ENCODE assay signal across 7 mouse cellular contexts in the genomic region with DNA sequence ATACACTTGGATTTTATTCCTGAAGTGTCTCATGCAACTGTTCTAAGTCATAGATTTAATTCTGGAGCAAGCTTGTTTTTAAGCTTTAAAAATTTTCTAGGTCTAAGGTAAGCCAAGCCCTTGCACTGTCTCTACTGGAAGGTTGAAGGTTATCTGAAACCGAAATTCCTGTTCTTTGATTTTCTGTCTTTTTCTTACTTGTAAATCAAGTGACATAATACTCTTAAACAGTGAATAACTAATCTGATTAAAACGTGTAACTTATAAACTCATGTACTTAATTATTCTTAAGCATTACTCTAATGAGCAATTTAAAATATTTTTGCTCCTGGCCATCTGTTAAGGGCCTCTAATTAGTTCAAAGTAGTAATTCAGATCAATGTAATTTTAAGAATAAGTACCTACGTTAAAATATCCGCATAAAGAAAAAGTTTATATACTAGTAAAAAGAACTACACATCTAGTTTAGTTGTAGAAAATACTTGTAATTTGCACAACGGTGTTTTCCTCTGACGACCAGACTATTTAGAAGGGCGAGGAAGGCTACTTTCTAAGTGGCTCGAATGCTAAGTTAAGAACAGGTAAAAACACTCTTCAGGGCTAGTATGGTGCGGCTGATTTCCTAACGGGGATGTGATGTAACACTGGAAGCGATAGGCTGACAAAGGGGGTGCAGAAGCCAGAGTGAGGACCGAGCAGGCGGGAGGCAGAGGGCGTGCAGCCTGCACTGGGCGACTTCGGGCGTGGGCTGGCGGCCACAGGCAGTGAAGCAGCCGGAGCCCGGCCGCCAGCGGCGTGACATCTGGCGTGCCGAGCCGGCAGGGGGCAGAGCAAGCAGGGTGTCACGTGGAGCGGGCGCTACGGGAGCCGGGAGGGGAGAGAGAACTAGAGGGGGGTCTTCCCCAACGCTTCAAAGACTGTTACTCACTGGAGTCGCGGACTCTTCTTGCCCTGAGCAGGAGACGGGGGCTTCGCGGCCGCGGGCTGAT. TPM values are rescaled to one million over a fixed set of nuclear protein-coding genes. Genes with fewer than 3 reads are reported as not detected.
DNase-seq lines count a peak whose midpoint lies in the region; ATAC-seq and TF ChIP-seq lines count a peak whose summit lies in the region.

No protein-coding gene starts in this region.

- no peaks in the 10 kb centered on the region for H3K79me2 ChIP-seq in heart, adult 2 months (replicated peaks; ENCODE audit: control insufficient read depth, insufficient read depth, low read length)

- H3K36me3 ChIP-seq in embryonic facial prominence, embryonic 12.5 days, result no peaks in the 10 kb centered on the region
- H3K36me3 ChIP-seq in heart, adult 2 months (ENCODE audit: control insufficient read depth, insufficient read depth, low read length), result peaks cover 10% of the 10 kb centered on the region
- no peaks in the 10 kb centered on the region for H3K36me3 ChIP-seq in limb, embryonic 13.5 days
- no peaks in the 10 kb centered on the region for H3K36me3 ChIP-seq in midbrain, embryonic 16.5 days (ENCODE audit: control insufficient read depth, insufficient read depth, low read length)

- 0 out of 2 replicates have a peak, but pooled peaks cover 5% of the 10 kb centered on the region for H3K4me1 ChIP-seq in embryonic facial prominence, embryonic 12.5 days
- peaks cover 4% of the 10 kb centered on the region for H3K4me1 ChIP-seq in heart, adult 2 months (ENCODE audit: control insufficient read depth, insufficient read depth, low read length)
- peaks cover 10% of the 10 kb centered on the region; the same call in 1 of the 2 replicates for H3K4me1 ChIP-seq in limb, embryonic 13.5 days
- peaks cover 15% of the 10 kb centered on the region for H3K4me1 ChIP-seq in midbrain, embryonic 16.5 days (ENCODE audit: control insufficient read depth, insufficient read depth, low read length)

- peak overlapping the region; percentile 60 for H3K4me2 ChIP-seq in embryonic facial prominence, embryonic 12.5 days (replicated peaks)
- peak overlapping the region; percentile 67 for H3K4me2 ChIP-seq in limb, embryonic 13.5 days (replicated peaks)
- peak overlapping the region; percentile 66 for H3K4me2 ChIP-seq in midbrain, embryonic 16.5 days (ENCODE audit: low read length)

- no peaks in the 10 kb centered on the region for H3K27me3 ChIP-seq in embryonic facial prominence, embryonic 12.5 days
- no peaks in the 10 kb centered on the region for H3K27me3 ChIP-seq in heart, adult 2 months (ENCODE audit: control insufficient read depth, insufficient read depth, low read length)
- no peaks in the 10 kb centered on the region for H3K27me3 ChIP-seq in limb, embryonic 13.5 days
- H3K27me3 ChIP-seq in midbrain, embryonic 16.5 days (ENCODE audit: control insufficient read depth, insufficient read depth, low read depth, low read length), result no peaks in the 10 kb centered on the region

- intact Hi-C loops in heart, adult 2 months (cut with DNase I), result loop anchor here (5.0 to 10.0 kb wide), 5 partner anchors 202 to 1800 kb away; a partner anchor contains a TSS

- peak; percentile 95 for DNase-seq in adrenal gland, postnatal 25 days
- peak; percentile 96 to 98 for DNase-seq in heart, adult 2 months
- peak; percentile 91 to 93 for DNase-seq in kidney, adult 8-10 months
- peak; percentile 91 to 95 for DNase-seq in spleen, postnatal 10 days (ENCODE audit: low spot score in 2 of 2)

- no peaks in the 10 kb centered on the region for H3K9me3 ChIP-seq in embryonic facial prominence, embryonic 12.5 days
- no peaks in the 10 kb centered on the region for H3K9me3 ChIP-seq in limb, embryonic 13.5 days
- no peaks in the 10 kb centered on the region for H3K9me3 ChIP-seq in midbrain, embryonic 16.5 days (replicated peaks; ENCODE audit: control insufficient read depth, low read length, poor library complexity, severe bottlenecking)

- TF ChIP-seq POLR2A in heart, adult 2 months (IDR thresholded peaks at IDR 0.05; ENCODE audit: insufficient read depth, low read depth, low read length), result peak; percentile 73

- peak; percentile 53 for ATAC-seq in embryonic facial prominence, embryonic 12.5 days (ENCODE audit: insufficient number of reproducible peaks, insufficient read depth, low FRiP score, low TSS enrichment)
- ATAC-seq in limb, embryonic 13.5 days (ENCODE audit: low FRiP score, low read depth), result peak; percentile 71
- ATAC-seq in midbrain, embryonic 16.5 days, result peak; percentile 67

- peak; percentile 48; the same call in 1 of the 2 replicates for TF ChIP-seq EP300 in heart, adult 2 months (IDR thresholded peaks at IDR 0.05; ENCODE audit: insufficient read depth, low read depth, low read length)

- 3% methylated on average over 26 of the region's 39 CpGs for WGBS in embryonic facial prominence, embryonic 12.5 days
- WGBS in heart, adult 2 months, result under 1% methylated on average over 39 of the region's 39 CpGs
- WGBS in limb, embryonic 13.5 days, result under 1% methylated on average over 39 of the region's 39 CpGs
- under 1% methylated on average over 39 of the region's 39 CpGs for WGBS in midbrain, embryonic 16.5 days

- peak overlapping the region; percentile 97 for H3K9ac ChIP-seq in embryonic facial prominence, embryonic 12.5 days
- H3K9ac ChIP-seq in heart, adult 2 months (ENCODE audit: low read depth, low read length), result peak overlapping the region; percentile 75
- peak overlapping the region; percentile 98 for H3K9ac ChIP-seq in limb, embryonic 13.5 days
- peak overlapping the region; percentile 97 for H3K9ac ChIP-seq in midbrain, embryonic 16.5 days (ENCODE audit: low read depth, low read length)

- peak overlapping the region; percentile 86 for H3K4me3 ChIP-seq in embryonic facial prominence, embryonic 12.5 days
- H3K4me3 ChIP-seq in heart, adult 2 months, result peak overlapping the region; percentile 83
- peak overlapping the region; percentile 92 for H3K4me3 ChIP-seq in limb, embryonic 13.5 days
- H3K4me3 ChIP-seq in midbrain, embryonic 16.5 days (ENCODE audit: low read depth, low read length), result peak overlapping the region; percentile 95

- TF ChIP-seq CTCF in heart, adult 2 months (IDR thresholded peaks at IDR 0.05), result peak; percentile 94

- peak overlapping the region; percentile 99 for H3K27ac ChIP-seq in embryonic facial prominence, embryonic 12.5 days
- H3K27ac ChIP-seq in heart, adult 2 months, result peak overlapping the region; percentile 95
- peak overlapping the region; percentile 100 for H3K27ac ChIP-seq in limb, embryonic 13.5 days
- H3K27ac ChIP-seq in midbrain, embryonic 16.5 days (ENCODE audit: low read length), result peak overlapping the region; percentile 98

RNA-seq across cellular contexts. Expression of a gene that starts 1.6 kb away (rescaled TPM):
- total RNA-seq in adrenal gland, postnatal 25 days (2021), result 83.3 and 85.7 TPM in 2 replicates
- 17.0 and 18.5 TPM in 2 replicates for polyA plus RNA-seq in embryonic facial prominence, embryonic 12.5 days (2016; fragmentation: Nextera tagmentation; extraction: Ambion mirVana)
- total RNA-seq in heart, adult 2 months (2021), result 10 to 100 TPM; 71.9 to 84.5 TPM
- 17.4 and 36.6 TPM in 2 replicates for polyA plus RNA-seq in heart, adult 2 months (2012; rRNA removed)
- 13.5 and 13.8 TPM in 2 replicates for polyA plus RNA-seq in limb, embryonic 13.5 days (2015; fragmentation: Nextera tagmentation; extraction: Ambion mirVana)
- 11.0 and 12.0 TPM in 2 replicates for polyA plus RNA-seq in midbrain, embryonic 16.5 days (2015; fragmentation: Nextera tagmentation; extraction: Ambion mirVana)

RNA-seq across cellular contexts. Expression of a gene that starts 1.6 kb away (rescaled TPM):
- total RNA-seq in adrenal gland, postnatal 25 days (2021), result 2.1 and 2.2 TPM in 2 replicates
- polyA plus RNA-seq in embryonic facial prominence, embryonic 12.5 days (2016; fragmentation: Nextera tagmentation; extraction: Ambion mirVana), result 1.1 and 1.3 TPM in 2 replicates
- under 1 TPM; 0.91 to 0.97 TPM for total RNA-seq in heart, adult 2 months (2021)
- polyA plus RNA-seq in heart, adult 2 months (2012; rRNA removed), result 1.1 and 1.3 TPM in 2 replicates
- polyA plus RNA-seq in limb, embryonic 13.5 days (2015; fragmentation: Nextera tagmentation; extraction: Ambion mirVana), result 1.3 and 1.7 TPM in 2 replicates
- 0.63 and 0.85 TPM in 2 replicates for polyA plus RNA-seq in midbrain, embryonic 16.5 days (2015; fragmentation: Nextera tagmentation; extraction: Ambion mirVana)

RNA-seq across cellular contexts. Expression of a gene that starts 28.9 kb away (rescaled TPM):
- 0.90 and 3.3 TPM in 2 replicates for total RNA-seq in adrenal gland, postnatal 25 days (2021)
- polyA plus RNA-seq in embryonic facial prominence, embryonic 12.5 days (2016; fragmentation: Nextera tagmentation; extraction: Ambion mirVana), result 2.2 and 2.7 TPM in 2 replicates
- total RNA-seq in heart, adult 2 months (2021), result 1 to 10 TPM in 1 of 2 experiments, under 1 TPM in 1; 0.84 to 1.5 TPM
- 3.1 and 5.8 TPM in 2 replicates for polyA plus RNA-seq in heart, adult 2 months (2012; rRNA removed)
- polyA plus RNA-seq in limb, embryonic 13.5 days (2015; fragmentation: Nextera tagmentation; extraction: Ambion mirVana), result 1.0 and 1.5 TPM in 2 replicates
- 1.4 and 2.0 TPM in 2 replicates for polyA plus RNA-seq in midbrain, embryonic 16.5 days (2015; fragmentation: Nextera tagmentation; extraction: Ambion mirVana)

RNA-seq across cellular contexts. Expression of a gene that starts 52.1 kb away (rescaled TPM):
- total RNA-seq in adrenal gland, postnatal 25 days (2021), result not detected in 2 replicates
- not detected in 2 replicates for polyA plus RNA-seq in embryonic facial prominence, embryonic 12.5 days (2016; fragmentation: Nextera tagmentation; extraction: Ambion mirVana)
- total RNA-seq in heart, adult 2 months (2021), result not detected
- 0.35 TPM in 1 of 2 replicates, not detected in the other for polyA plus RNA-seq in heart, adult 2 months (2012; rRNA removed)
- not detected in 2 replicates for polyA plus RNA-seq in limb, embryonic 13.5 days (2015; fragmentation: Nextera tagmentation; extraction: Ambion mirVana)
- polyA plus RNA-seq in midbrain, embryonic 16.5 days (2015; fragmentation: Nextera tagmentation; extraction: Ambion mirVana), result not detected in 2 replicates

Comparison
In these comparisons a context has a peak if more than half of its experiments do, and no peak if none do; other contexts are left out.
1. Peak in every context shown above with its lines: DNase-seq, ATAC-seq, H3K4me3 ChIP-seq and H3K27ac ChIP-seq.